Mouse (Mus musculus): ENCODE results near the gene Mdp1. TPM values are rescaled to one million over a fixed set of nuclear protein-coding genes. Genes with fewer than 3 reads are reported as not detected.

The Mdp1 gene
- total RNA-seq, 2 experiments from 2014 or later: 40.6 to 41.6 TPM

- TF ChIP-seq CTCF (IDR thresholded peaks at IDR 0.05): no peak
- Histone ChIP-seq H3K4me3 (no peak overlapping the region), H3K27ac (no peak overlapping the region)
- intact Hi-C loops (cut with DNase I): no loop called here
- DNase-seq (ENCODE audit: extremely low spot score in 1 of 2, low spot score in 2 of 2): no peak
Measured at GRCm38 (mm10) chr14:55614565-55615178, 45.6 kb downstream of the Mdp1 start.

DNA sequence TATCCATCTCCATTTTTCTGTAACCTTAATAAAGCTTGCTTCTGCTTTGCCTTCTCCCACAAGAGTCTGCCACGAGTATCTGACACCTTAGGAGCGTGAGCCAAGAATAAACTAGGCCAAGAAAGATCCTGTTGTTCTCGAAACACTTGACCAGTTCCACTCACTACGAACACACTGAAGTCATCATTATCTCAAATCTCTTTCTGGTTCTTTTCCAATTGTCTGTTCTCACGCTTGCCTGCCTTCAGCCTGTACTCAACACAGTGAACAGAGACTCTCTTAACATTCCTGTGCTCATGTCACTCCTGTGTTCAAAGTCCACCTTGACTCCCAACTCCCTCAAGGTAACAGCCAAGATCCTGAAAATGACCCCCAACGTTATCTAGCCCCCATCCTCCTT is 47.0 kb downstream of the Mdp1 start:
- intact Hi-C loops (cut with DNase I): no loop called here
- DNase-seq (ENCODE audit: extremely low spot score in 1 of 2, low spot score in 2 of 2): no peak
- no peak for TF ChIP-seq CTCF (IDR thresholded peaks at IDR 0.05)

DNA sequence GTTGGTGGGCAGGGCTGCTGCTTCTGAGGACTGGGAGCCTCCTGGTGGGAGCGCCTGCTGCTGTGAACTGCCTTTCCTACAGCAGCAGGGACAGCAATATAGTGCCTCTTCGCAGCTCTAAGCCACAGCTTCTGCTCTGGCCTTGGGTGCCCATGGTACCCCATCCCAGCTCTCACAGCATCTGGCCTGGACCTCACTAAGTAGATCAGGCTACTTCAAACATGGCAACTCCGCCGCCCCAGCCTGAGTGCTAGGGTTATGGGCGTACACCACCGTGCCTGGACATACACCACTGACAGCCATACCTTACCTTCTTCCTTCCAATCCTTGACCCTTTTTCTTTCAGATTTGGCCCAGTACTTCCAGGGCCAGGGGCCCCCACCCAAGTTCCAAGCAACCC is 52.0 kb downstream of the Mdp1 start:
- TF ChIP-seq CTCF (IDR thresholded peaks at IDR 0.05): no peak
- H3K27ac ChIP-seq: no peak overlapping the region
- no peak overlapping the region for H3K4me3 ChIP-seq
- intact Hi-C loops (cut with DNase I): no loop called here
- no peak for DNase-seq (ENCODE audit: extremely low spot score in 1 of 2, low spot score in 2 of 2)

More for the DNA sequence above, 47.0 kb downstream of the Mdp1 start:
- Histone ChIP-seq H3K27ac (no peak overlapping the region), H3K4me3 (no peak overlapping the region)

Other genes starting within 250 kb of the Mdp1 start
- 10 to 100 TPM; 16.8 to 20.4 TPM for gene Dhrs4, start 181.8 kb downstream of the Mdp1 start, total RNA-seq (2021)
- gene Carmil3, start 169.9 kb downstream of the Mdp1 start, total RNA-seq (2021): 10 to 100 TPM; 48.6 to 55.8 TPM
- gene Cpne6, start 150.1 kb downstream of the Mdp1 start, total RNA-seq (2021): 100 to 1,000 TPM; 209 to 225 TPM
- under 1 TPM; 0.29 to 0.84 TPM for gene Nrl, start 135.5 kb downstream of the Mdp1 start, total RNA-seq (2021)
- 10 to 100 TPM; 31.1 to 36.0 TPM for gene Pck2, start 120.2 kb downstream of the Mdp1 start, total RNA-seq (2021)
- gene Dcaf11, start 100.5 kb downstream of the Mdp1 start, total RNA-seq (2021): 10 to 100 TPM; 76.8 to 80.8 TPM
- gene A730061H03Rik, start 100.1 kb downstream of the Mdp1 start, total RNA-seq (2021): 1 to 10 TPM in 1 of 2 experiments, under 1 TPM in 1; 0.86 to 1.8 TPM
- gene Fitm1, start 84.9 kb downstream of the Mdp1 start, total RNA-seq (2021): not detected
- gene Psme1, start 82.4 kb downstream of the Mdp1 start, total RNA-seq (2021): 10 to 100 TPM; 46.8 to 51.6 TPM
- 10 to 100 TPM; 49.8 to 50.3 TPM for gene Emc9, start 75.2 kb downstream of the Mdp1 start, total RNA-seq (2021)
- gene Psme2, start 69.4 kb downstream of the Mdp1 start, total RNA-seq (2021): 10 to 100 TPM; 46.0 to 60.3 TPM
- 10 to 100 TPM; 40.9 to 43.4 TPM for gene Rnf31, start 68.8 kb downstream of the Mdp1 start, total RNA-seq (2021)
- gene Irf9, start 56.9 kb downstream of the Mdp1 start, total RNA-seq (2021): 10 to 100 TPM; 13.0 to 16.4 TPM
- gene Rec8, start 42.5 kb downstream of the Mdp1 start, total RNA-seq (2021): 1 to 10 TPM; 2.7 to 2.8 TPM
- gene Ipo4, start 24.6 kb downstream of the Mdp1 start, total RNA-seq (2021): 100 to 1,000 TPM; 118 to 130 TPM
- gene Gm49378, start 22.6 kb downstream of the Mdp1 start, total RNA-seq (2021): 1 to 10 TPM; 3.5 to 6.1 TPM
- 10 to 100 TPM; 37.8 to 41.0 TPM for gene Tm9sf1, start 16.7 kb downstream of the Mdp1 start, total RNA-seq (2021)
- gene Tssk4, start 10.3 kb downstream of the Mdp1 start, total RNA-seq (2021): 1 to 10 TPM in 1 of 2 experiments, under 1 TPM in 1; 0.91 to 1.2 TPM
- gene Gmpr2, start 11.4 kb upstream of the Mdp1 start, total RNA-seq (2021): 10 to 100 TPM; 21.1 to 23.2 TPM
- 100 to 1,000 TPM; 294 to 309 TPM for gene Nedd8, start 11.6 kb upstream of the Mdp1 start, total RNA-seq (2021)
- gene Tinf2, start 21.3 kb upstream of the Mdp1 start, total RNA-seq (2021): 10 to 100 TPM; 14.1 to 16.3 TPM
- gene Tgm1, start 53.4 kb upstream of the Mdp1 start, total RNA-seq (2021): not detected
- gene Rabggta, start 61.8 kb upstream of the Mdp1 start, total RNA-seq (2021): 10 to 100 TPM; 50.2 to 51.3 TPM
- 10 to 100 TPM; 76.5 to 88.8 TPM for gene Dhrs1, start 85.2 kb upstream of the Mdp1 start, total RNA-seq (2021)
- gene Nop9, start 85.2 kb upstream of the Mdp1 start, total RNA-seq (2021): 10 to 100 TPM in 1 of 2 experiments, 1 to 10 TPM in 1; 9.6 to 12.9 TPM
- 1 to 10 TPM; 2.5 to 2.7 TPM for gene Cideb, start 98.0 kb upstream of the Mdp1 start, total RNA-seq (2021)
- gene Ltb4r2, start 100.9 kb upstream of the Mdp1 start, total RNA-seq (2021): under 1 TPM; 0.33 to 0.38 TPM
- under 1 TPM; 0.33 to 0.50 TPM for gene Ltb4r1, start 105.5 kb upstream of the Mdp1 start, total RNA-seq (2021)
- 1 to 10 TPM; 3.0 to 6.3 TPM for gene Adcy4, start 123.6 kb upstream of the Mdp1 start, total RNA-seq (2021)
- gene Ripk3, start 128.4 kb upstream of the Mdp1 start, total RNA-seq (2021): 1 to 10 TPM; 1.2 to 1.3 TPM
- 1 to 10 TPM; 1.1 to 2.6 TPM for gene Nfatc4, start 162.6 kb upstream of the Mdp1 start, total RNA-seq (2021)
- 1 to 10 TPM; 6.4 to 8.4 TPM for gene Nynrin, start 193.5 kb upstream of the Mdp1 start, total RNA-seq (2021)
- gene Cbln3, start 223.9 kb upstream of the Mdp1 start, total RNA-seq (2021): under 1 TPM; 0.20 to 0.26 TPM
- gene Khnyn, start 224.4 kb upstream of the Mdp1 start, total RNA-seq (2021): 10 to 100 TPM; 11.9 to 12.0 TPM
- gene Sdr39u1, start 239.8 kb upstream of the Mdp1 start, total RNA-seq (2021): 10 to 100 TPM; 91.3 to 96.9 TPM